Mouse (Mus musculus) neural tube, embryonic 11.5 days (tissue): Measurements from ENCODE around the gene 3110001I22Rik. TPM values are rescaled to one million over a fixed set of nuclear protein-coding genes. Genes with fewer than 3 reads are reported as not detected.
"Not testable (repeated sequence)": the region's sequence is repeated elsewhere in the genome, so short reads cannot be mapped to it uniquely, and the experiment has no call there.

Source experiments
- ATAC-seq: fragments of 200-750 bp; cut with Nextera tagmentation; 2 replicates; pipeline ENCODE4 v1.8.0; 2017; ENCODE audit warnings: moderate number of reproducible peaks, mild to moderate bottlenecking, moderate TSS enrichment, moderate library complexity; ENCODE audit not compliant: insufficient read depth, low FRiP score, low TSS enrichment
- DNase-seq: peaks from one replicate; pipeline ENCODE4 v3.0.0-alpha.2; 2015; ENCODE audit warnings: low spot score
- H3K27ac ChIP-seq: fragments of 300-500 bp; sonication (generic); 2 replicates; pipeline ENCODE4 v1.5.1; 2014; ENCODE audit warnings: low read depth, mild to moderate bottlenecking, low read length
- H3K27me3 ChIP-seq: fragments of 300-500 bp; sonication (generic); 2 replicates; pipeline ENCODE4 v1.6.1; 2014; ENCODE audit warnings: mild to moderate bottlenecking, low read length, mixed read lengths; ENCODE audit not compliant: control insufficient read depth, insufficient read depth
- H3K36me3 ChIP-seq: fragments of 300-500 bp; sonication (generic); 2 replicates; pipeline ENCODE4 v1.6.1; 2014; ENCODE audit warnings: mild to moderate bottlenecking, low read length, moderate library complexity, mixed read lengths; ENCODE audit not compliant: control insufficient read depth, insufficient read depth
- H3K4me1 ChIP-seq: fragments of 300-500 bp; sonication (generic); 2 replicates; pipeline ENCODE4 v1.6.1; 2014; ENCODE audit warnings: low read length, mixed read lengths; ENCODE audit not compliant: control insufficient read depth, insufficient read depth
- H3K4me2 ChIP-seq: fragments of 300-500 bp; sonication (generic); 2 replicates; pipeline ENCODE4 v1.6.1; 2014; ENCODE audit warnings: low read depth, mild to moderate bottlenecking, moderate library complexity
- H3K4me3 ChIP-seq: fragments of 300-500 bp; sonication (generic); 2 replicates; pipeline ENCODE4 v1.5.1; 2014; ENCODE audit warnings: low read depth, low read length
- H3K9ac ChIP-seq: fragments of 300-500 bp; sonication (generic); 2 replicates; pipeline ENCODE4 v1.6.1; 2014; ENCODE audit warnings: mild to moderate bottlenecking, low read length
- H3K9me3 ChIP-seq: fragments of 300-500 bp; sonication (generic); 2 replicates; pipeline ENCODE4 v1.6.1; 2016; ENCODE audit warnings: low read length; ENCODE audit not compliant: control insufficient read depth
- WGBS: fragments of 180-500 bp; shearing (Covaris S2); extraction: QIAGEN DNeasy Blood & Tissue Kit; methylation state at CpG from one replicate; pipeline ENCODE4 v1.1.7; 2014; 5-methylcytosine and 5-hydroxymethylcytosine counted together
- polyA plus RNA-seq: library from polyadenylated mRNA; unstranded; fragments of >200 nt; fragmentation: Nextera tagmentation; extraction: Ambion mirVana; gene quantifications from 2 replicates; pipeline ENCODE4 v1.2.1, GENCODE M21; 2014

3110001I22Rik gene
- 11.4 and 12.4 TPM in 2 replicates for polyA plus RNA-seq

DNA sequence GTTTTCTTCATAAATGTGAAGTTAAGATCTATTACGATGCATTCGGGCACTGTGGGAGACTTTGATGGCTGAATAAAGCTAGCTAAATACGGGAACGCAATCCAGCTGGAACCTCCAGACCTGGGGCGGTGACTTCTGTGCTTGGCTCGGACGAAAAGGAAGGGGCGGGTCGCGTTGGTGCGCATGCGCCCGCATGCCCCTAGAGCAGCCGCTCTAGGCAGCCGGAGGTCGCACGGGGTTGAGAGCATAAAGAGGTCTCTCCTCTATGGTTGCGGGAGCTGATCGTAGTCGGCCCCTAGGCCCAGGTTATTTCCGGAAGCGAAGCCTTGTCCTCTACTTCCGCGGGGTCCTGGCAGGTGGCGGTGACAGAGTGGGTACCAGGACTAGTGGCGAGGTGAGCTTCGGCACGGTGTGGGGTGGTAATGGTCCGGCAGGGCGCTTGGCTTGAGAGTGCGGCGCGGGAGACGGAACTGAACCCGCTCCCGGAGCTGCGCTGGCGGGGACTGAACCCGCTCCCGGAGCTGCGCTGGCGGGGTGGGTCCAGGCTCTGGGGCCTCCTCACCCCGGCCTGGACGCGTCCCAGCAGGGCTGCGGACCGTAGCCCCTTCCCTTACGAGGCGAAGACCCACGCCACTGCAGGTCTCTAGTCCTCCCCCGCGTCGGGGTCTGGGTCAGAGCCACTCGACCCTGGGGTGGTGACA is at the start of gene 3110001I22Rik, which contains the start of gene Bfar:
Gene 3110001I22Rik, plus strand, starts transcription at position 245 of the 701 bp plus-strand sequence.
Gene Bfar, plus strand, starts transcription at position 174 of the 701 bp plus-strand sequence.
- H3K27me3 ChIP-seq = no peaks in the 10 kb centered on the region
- H3K4me3 ChIP-seq = peak within 1 kb of the TSS; percentile 94
- H3K9me3 ChIP-seq = no peaks in the 10 kb centered on the region
- WGBS = under 1% methylated on average over 54 of the region's 54 CpGs
- DNase-seq (peak; percentile 95), ATAC-seq (peak; percentile 92)
- peak within 1 kb of the TSS; percentile 62 for H3K4me2 ChIP-seq
- H3K36me3 ChIP-seq = no peaks in the 10 kb centered on the region
- H3K27ac ChIP-seq = peak within 1 kb of the TSS; percentile 58; the same call in 1 of the 2 replicates
- peaks cover 5% of the 10 kb centered on the region for H3K4me1 ChIP-seq
- peak within 1 kb of the TSS; percentile 92 for H3K9ac ChIP-seq

DNA sequence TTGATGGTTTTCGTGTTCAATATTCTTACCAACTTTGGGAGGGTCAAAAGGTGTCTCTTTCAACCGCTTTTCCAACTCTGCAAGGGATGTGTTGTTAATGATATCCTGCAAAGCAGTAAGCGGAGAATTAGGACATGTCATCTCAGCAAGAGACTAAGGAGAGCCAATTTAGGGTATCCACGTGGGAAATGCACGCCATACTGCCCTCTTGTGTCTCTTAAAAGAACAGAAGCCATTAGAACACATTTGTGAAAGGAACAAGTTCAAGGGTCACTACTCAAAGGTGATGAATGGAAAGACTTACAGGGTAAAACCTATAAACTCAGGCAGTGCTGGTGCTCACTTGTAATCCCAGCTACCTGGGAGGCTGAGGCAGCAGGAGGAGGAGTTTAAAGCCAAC is 43.4 kb upstream of the 3110001I22Rik start:
- Histone ChIP-seq H3K4me2 (no peak overlapping the region), H3K9ac (no peak overlapping the region), H3K27me3 (no peaks in the 10 kb centered on the region), H3K4me1 (no peaks in the 10 kb centered on the region), H3K4me3 (no peak overlapping the region), H3K9me3 (no peaks in the 10 kb centered on the region), H3K36me3 (no peaks in the 10 kb centered on the region; the same call in none of the 2 replicates), H3K27ac (no peak overlapping the region)
- no peak for ATAC-seq
- 54% methylated on average over 5 of the region's 5 CpGs for WGBS
- no peak for DNase-seq

GRCm38 (mm10) chr16:13638198-13638597 is 33.5 kb upstream of the 3110001I22Rik start:
- not testable (repeated sequence) for H3K9me3 ChIP-seq, H3K27me3 ChIP-seq, H3K9ac ChIP-seq, H3K4me1 ChIP-seq, DNase-seq, H3K4me3 ChIP-seq, ATAC-seq, H3K4me2 ChIP-seq, H3K27ac ChIP-seq, H3K36me3 ChIP-seq
- 23% methylated on average over 2 of the region's 2 CpGs for WGBS

DNA sequence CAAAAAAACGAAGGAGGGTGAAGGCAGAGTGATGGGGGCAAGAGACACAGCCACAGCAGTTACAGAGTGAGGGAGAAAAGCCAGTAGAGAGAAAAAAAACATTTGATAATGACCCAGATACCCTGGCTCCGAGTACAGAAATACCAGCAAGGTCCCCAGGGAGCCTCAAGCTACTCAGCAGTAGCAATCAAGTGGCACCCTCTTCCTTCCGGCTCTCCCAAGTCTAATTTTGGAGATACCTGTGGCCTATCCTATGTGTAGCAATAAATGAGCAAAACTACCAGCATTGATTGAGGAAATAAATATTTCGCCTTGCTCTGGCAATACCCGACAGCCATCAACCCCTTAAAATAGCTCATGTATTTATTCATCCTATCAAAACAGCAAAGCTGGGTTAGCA is 32.2 kb upstream of the 3110001I22Rik start:
- no peak for ATAC-seq

DNA sequence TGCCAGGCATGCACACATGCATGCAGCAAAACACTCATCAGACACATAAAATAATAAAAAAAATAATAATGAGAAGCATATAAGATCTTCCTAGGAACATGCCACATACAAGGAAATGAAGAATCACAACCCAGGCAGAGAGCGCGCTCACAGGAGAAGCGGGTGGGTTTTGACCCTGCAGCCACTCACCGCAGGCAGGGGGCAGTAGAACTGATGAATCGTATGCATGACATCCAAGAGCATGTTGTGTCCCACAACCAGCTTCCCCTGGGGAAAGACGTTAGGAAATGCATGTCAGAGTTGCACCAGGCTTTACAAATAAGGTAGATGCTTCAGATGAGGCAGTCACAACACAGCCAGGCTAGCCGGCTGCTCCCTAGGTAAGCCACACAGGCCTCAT is 31.7 kb upstream of the 3110001I22Rik start:
- no peaks in the 10 kb centered on the region for H3K9me3 ChIP-seq
- 80% methylated on average over 7 of the region's 7 CpGs for WGBS
- peaks cover 5% of the 10 kb centered on the region; the same call in 1 of the 2 replicates for H3K36me3 ChIP-seq
- H3K4me2 ChIP-seq = no peak overlapping the region
- H3K9ac ChIP-seq = no peak overlapping the region
- ATAC-seq = no peak
- H3K27ac ChIP-seq = no peak overlapping the region
- no peak overlapping the region for H3K4me3 ChIP-seq
- no peaks in the 10 kb centered on the region for H3K4me1 ChIP-seq
- DNase-seq = peak; percentile 20
- H3K27me3 ChIP-seq = no peaks in the 10 kb centered on the region

More for the DNA sequence above, 32.2 kb upstream of the 3110001I22Rik start:
- Histone ChIP-seq H3K9me3 (no peaks in the 10 kb centered on the region), H3K27me3 (no peaks in the 10 kb centered on the region), H3K4me3 (no peak overlapping the region), H3K4me2 (no peak overlapping the region), H3K27ac (no peak overlapping the region), H3K4me1 (no peaks in the 10 kb centered on the region), H3K9ac (no peak overlapping the region), H3K36me3 (peaks cover 3% of the 10 kb centered on the region; the same call in 1 of the 2 replicates)
- no peak for DNase-seq
- 81% methylated on average over 5 of the region's 5 CpGs for WGBS

DNA sequence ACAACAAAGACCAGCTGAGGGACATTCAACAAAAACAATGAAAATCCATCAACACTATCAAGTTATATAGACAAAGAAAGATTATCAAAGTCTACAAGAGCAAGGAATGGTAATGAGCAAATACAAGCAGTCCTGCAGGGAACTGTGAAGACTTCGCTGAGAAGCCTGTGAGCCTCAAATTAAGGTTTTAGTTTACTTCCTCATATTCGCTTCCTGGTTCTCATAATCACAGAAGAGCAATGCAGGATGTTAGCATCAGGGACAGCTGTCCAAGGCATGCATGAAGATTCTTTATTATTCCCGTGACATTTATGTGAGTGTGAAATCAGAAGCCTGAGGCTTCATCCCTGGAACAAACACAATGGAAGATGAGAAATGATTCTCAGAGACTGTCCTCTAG is 27.3 kb upstream of the 3110001I22Rik start:
- Histone ChIP-seq H3K36me3 (peaks cover 2% of the 10 kb centered on the region; the same call in 1 of the 2 replicates), H3K9me3 (no peaks in the 10 kb centered on the region), H3K27ac (no peak overlapping the region), H3K4me1 (no peaks in the 10 kb centered on the region), H3K4me2 (no peak overlapping the region), H3K9ac (no peak overlapping the region), H3K27me3 (no peaks in the 10 kb centered on the region), H3K4me3 (no peak overlapping the region)
- DNase-seq = no peak
- ATAC-seq = no peak
- 92% methylated on average over 3 of the region's 3 CpGs for WGBS

DNA sequence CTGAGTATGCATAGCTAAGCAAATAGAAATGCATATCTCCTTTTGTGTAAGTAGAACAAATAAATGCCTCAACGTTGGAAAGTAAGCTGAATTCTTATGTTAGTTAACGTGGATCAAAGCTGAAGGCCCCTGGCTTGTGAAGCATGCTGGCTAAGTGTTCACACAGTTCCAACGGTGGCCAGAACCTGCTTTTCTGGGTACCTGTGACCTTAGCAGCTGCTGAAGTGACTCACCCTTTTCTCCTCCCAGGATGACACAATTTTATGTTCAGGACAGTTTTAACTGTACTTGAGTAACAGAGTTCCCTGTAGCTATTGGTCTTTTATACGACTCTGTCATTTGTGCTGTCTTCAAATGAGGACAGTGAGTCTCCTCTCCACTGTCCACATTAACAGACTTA is 25.8 kb upstream of the 3110001I22Rik start:
- 90% methylated on average over 4 of the region's 4 CpGs for WGBS
- Histone ChIP-seq H3K36me3 (peaks cover 2% of the 10 kb centered on the region; the same call in 1 of the 2 replicates), H3K4me3 (no peak overlapping the region), H3K9me3 (no peaks in the 10 kb centered on the region), H3K27ac (no peak overlapping the region), H3K4me2 (no peak overlapping the region), H3K9ac (no peak overlapping the region), H3K4me1 (no peaks in the 10 kb centered on the region), H3K27me3 (no peaks in the 10 kb centered on the region)
- ATAC-seq (no peak), DNase-seq (no peak)

- H3K4me1 ChIP-seq = no peaks in the 10 kb centered on the region
- ATAC-seq = no peak
- no peak overlapping the region for H3K27ac ChIP-seq
- no peak overlapping the region for H3K4me2 ChIP-seq
- no peaks in the 10 kb centered on the region for H3K27me3 ChIP-seq
- H3K36me3 ChIP-seq = peaks cover 6% of the 10 kb centered on the region
- no peak overlapping the region for H3K9ac ChIP-seq
- WGBS = 94% methylated on average over 3 of the region's 3 CpGs
- DNase-seq = no peak
- H3K4me3 ChIP-seq = no peak overlapping the region
- no peaks in the 10 kb centered on the region for H3K9me3 ChIP-seq
These were observed 12.8 kb upstream of the 3110001I22Rik start for GRCm38 (mm10) chr16:13658886-13659285.

GRCm38 (mm10) chr16:13660736-13661135 is 11.0 kb upstream of the 3110001I22Rik start:
- H3K9me3 ChIP-seq = no peaks in the 10 kb centered on the region
- H3K36me3 ChIP-seq = peaks cover 4% of the 10 kb centered on the region
- no peak for ATAC-seq
- no peak overlapping the region for H3K27ac ChIP-seq
- H3K4me1 ChIP-seq = no peaks in the 10 kb centered on the region
- 92% methylated on average over 9 of the region's 9 CpGs for WGBS
- H3K27me3 ChIP-seq = no peaks in the 10 kb centered on the region
- H3K9ac ChIP-seq = no peak overlapping the region
- H3K4me3 ChIP-seq = no peak overlapping the region
- DNase-seq = no peak
- no peak overlapping the region for H3K4me2 ChIP-seq
